Mouse (Mus musculus) retina, embryonic 14.5 days (tissue): ENCODE results near the gene Gm21209.
"Not testable (repeated sequence)": the region's sequence is repeated elsewhere in the genome, so short reads cannot be mapped to it uniquely, and the experiment has no call there.

Experiments used
- DNase-seq: peaks from one replicate; pipeline ENCODE4 v3.0.0-alpha.2; 2015; ENCODE audit warnings: low spot score

Gm21209 gene

DNA sequence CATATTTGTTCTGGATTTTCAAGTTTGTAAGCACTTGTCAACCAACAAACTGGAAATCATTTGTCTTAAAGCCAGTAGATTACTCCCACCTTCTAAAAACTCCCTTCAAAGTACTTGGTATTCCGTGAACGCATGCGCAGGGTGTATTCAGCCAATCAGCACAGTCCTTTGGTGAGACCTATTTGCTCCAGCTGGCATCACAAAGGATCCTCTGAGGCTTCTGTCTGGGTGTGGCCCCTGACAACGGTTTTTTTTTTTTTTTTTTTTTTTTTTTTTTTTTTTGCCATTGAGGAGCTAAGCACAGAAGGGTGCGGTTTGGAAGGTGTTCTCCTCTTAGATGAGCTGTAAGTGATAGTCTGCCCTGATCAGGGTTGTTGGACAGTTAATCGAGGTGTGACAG, at the start of gene Gm21209:
TSS of gene Gm21209 (plus strand) at position 301 of the 400 bp plus-strand sequence.
- DNase-seq: not testable (repeated sequence)
